Mouse (Mus musculus): ENCODE data around the gene Myl9. TPM values are rescaled to one million over a fixed set of nuclear protein-coding genes. Genes with fewer than 3 reads are reported as not detected.

The Myl9 gene
- polyA plus RNA-seq, 1 experiment from 2014 or later, result 204 TPM

DNA sequence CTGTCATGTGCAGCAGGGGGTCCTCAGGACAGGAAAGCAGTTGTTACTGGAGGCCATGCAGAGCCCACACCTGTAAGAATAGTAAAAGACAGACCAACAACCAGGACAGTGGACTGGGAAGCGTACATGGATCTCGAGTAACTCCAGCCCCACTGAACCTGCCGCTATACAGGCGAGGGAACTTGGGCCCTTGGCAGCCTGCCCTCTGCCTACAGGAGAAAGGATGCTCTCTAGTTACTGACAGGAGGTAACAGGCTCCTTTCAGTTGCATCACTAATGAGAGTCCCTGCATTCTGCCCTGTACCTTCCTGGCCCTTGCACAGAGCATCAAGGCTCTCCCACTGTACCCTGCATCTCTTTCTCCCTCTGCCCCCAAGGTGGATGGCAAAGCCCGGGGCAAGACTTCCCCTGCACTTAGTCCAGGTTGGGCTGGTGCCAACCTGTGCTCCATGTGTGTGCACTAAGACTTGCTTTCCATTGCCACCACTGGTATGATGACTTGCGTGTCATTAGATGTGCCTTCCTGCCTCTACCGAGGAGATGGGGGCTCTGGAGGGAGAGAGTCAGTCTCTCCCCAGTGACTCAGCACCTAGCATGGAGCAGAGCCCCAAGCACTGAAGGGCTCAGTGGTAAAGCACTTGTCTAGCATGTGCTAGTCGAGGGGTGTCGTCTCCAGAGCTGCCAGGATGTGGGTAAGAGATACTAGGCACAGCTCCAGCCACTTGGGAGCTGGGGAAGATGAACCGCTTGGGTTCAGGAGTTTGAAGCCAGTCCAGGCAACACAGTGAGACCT, 8.8 kb upstream of the Myl9 start:
- Histone ChIP-seq H3K4me2 (replicated peaks) (no peak overlapping the region), H3K27me3 (no peaks in the 10 kb centered on the region), H3K4me3 (no peak overlapping the region), H3K4me1 (peaks cover 22% of the 10 kb centered on the region), H3K9me3 (no peaks in the 10 kb centered on the region), H3K27ac (no peak overlapping the region; the same call in 1 of the 2 replicates), H3K36me3 (peaks cover 30% of the 10 kb centered on the region), H3K9ac (no peak overlapping the region)
- WGBS, result 76% methylated on average over 10 of the region's 10 CpGs
- ATAC-seq (ENCODE audit: low FRiP score, low read depth), result no peak

DNA sequence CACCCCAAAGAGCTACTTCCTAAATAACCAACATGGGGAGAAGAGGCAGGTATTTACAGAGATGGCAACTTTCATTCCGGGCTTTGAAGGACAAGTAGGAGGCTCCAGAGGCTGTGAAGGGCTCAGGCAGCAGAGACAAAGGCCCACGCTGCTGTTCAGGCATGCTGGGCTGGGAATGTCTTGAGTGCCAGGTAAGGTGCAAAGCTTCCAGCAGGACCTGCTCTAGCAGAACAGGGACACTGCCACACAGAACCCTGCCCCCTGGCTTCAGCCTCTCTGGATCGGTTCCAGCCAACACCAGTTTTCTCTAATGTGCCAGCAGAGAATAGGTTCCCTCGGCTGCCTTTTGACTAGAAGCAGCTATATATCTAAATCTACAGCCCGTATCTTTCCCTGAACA, 8.1 kb upstream of the Myl9 start:
- no peak overlapping the region for H3K4me2 ChIP-seq (replicated peaks)
- H3K9me3 ChIP-seq, result no peaks in the 10 kb centered on the region
- 71% methylated on average over 5 of the region's 5 CpGs for WGBS
- H3K27me3 ChIP-seq, result no peaks in the 10 kb centered on the region
- H3K4me1 ChIP-seq, result peaks cover 22% of the 10 kb centered on the region
- no peak overlapping the region for H3K9ac ChIP-seq
- no peak overlapping the region for H3K4me3 ChIP-seq
- H3K27ac ChIP-seq, result no peak overlapping the region
- ATAC-seq (ENCODE audit: low FRiP score, low read depth), result no peak
- H3K36me3 ChIP-seq, result peaks cover 24% of the 10 kb centered on the region

DNA sequence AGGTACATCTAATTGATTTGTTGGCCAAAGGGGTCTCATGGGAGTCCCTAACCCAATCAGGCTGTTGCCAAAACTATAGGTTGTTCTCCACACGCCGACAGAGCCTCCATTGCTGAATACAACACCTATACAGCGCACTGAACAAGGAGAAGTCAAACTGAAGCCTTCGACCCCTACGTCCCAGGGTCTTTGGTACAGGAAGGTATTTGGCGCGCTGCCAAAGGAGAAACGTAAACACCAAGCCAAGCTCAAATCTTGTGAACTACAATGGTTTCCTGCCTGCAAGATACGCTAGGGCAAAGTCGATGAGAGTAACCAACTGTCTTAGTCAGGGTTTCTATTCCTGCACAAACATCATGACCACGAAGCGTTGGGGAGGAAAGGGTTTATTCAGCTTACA, 5.9 kb upstream of the Myl9 start:
- no peak for ATAC-seq (ENCODE audit: low FRiP score, low read depth)
- WGBS, result 79% methylated on average over 12 of the region's 12 CpGs

DNA sequence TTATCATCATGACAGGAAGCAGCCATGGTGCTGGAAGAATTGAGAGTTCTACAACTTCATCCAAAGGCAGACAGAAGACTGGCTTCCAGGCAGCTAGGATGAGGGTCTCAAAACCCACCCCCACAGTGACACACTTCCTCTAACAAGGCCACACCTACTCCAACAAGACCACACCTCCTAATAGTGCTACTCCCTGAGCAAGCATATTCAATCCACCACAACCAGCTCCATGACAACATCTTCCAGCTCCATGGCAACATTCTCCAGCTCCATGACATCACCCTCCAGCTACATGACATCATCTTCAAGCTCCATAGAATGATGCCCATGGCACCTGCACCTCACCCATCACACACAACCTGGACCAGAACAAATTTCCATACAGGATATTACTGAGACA, 1.8 kb upstream of the Myl9 start:
- Histone ChIP-seq H3K4me3 (no peak overlapping the region), H3K4me1 (peaks cover 32% of the 10 kb centered on the region), H3K9me3 (no peaks in the 10 kb centered on the region), H3K27me3 (no peaks in the 10 kb centered on the region), H3K36me3 (no peaks in the 10 kb centered on the region), H3K27ac (no peak overlapping the region), H3K4me2 (replicated peaks) (no peak overlapping the region), H3K9ac (no peak overlapping the region)
- no peak for ATAC-seq (ENCODE audit: low FRiP score, low read depth)

More for the DNA sequence above, 5.9 kb upstream of the Myl9 start:
- H3K4me3 ChIP-seq, result no peak overlapping the region
- H3K9me3 ChIP-seq, result no peaks in the 10 kb centered on the region
- H3K36me3 ChIP-seq, result 0 out of 2 replicates have a peak, but pooled peaks cover 2% of the 10 kb centered on the region
- peaks cover 26% of the 10 kb centered on the region for H3K4me1 ChIP-seq
- H3K4me2 ChIP-seq (replicated peaks), result no peak overlapping the region
- H3K27ac ChIP-seq, result no peak overlapping the region
- H3K27me3 ChIP-seq, result no peaks in the 10 kb centered on the region
- no peak overlapping the region for H3K9ac ChIP-seq

DNA sequence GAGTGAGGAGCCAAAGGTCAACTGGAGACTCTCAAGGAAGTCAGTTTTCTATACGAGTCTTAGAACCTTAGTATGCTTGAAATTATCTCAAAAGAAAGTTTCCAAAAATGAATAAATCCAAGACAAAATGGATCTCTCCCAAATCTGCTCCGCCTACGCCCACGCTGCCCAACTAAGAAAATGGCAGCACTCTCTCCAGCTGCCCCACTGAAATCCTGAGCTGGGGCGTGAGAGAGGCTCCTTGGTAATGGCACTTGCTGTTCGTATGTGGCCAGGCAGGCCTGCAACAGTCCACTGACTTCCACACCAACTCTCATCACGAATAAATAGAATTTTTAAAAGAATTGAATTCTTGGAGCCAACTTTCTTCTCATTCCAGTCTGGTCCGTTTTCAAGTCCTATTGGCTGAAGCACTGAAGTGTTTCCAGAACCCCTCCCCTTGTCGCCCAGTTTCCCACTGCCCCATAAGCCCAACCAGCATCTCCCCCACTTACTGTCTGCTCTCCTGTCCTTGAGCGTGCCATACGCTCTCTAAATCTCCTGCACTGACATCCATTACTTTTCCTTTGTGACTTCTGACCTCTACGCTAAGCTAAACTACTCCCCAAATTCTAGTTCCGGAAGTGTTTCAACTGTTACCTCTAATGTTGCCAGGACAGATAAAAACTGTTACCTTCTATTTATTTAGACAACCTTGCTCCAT, 1.0 kb upstream of the Myl9 start:
- H3K4me1 ChIP-seq, result peaks cover 32% of the 10 kb centered on the region
- peak overlapping the region; percentile 75 for H3K4me2 ChIP-seq (replicated peaks)
- peak overlapping the region; percentile 88 for H3K27ac ChIP-seq
- WGBS, result 72% methylated on average over 13 of the region's 13 CpGs
- peak overlapping the region; percentile 72 for H3K9ac ChIP-seq
- peak overlapping the region; percentile 48 for H3K4me3 ChIP-seq
- no peaks in the 10 kb centered on the region for H3K27me3 ChIP-seq
- no peaks in the 10 kb centered on the region for H3K36me3 ChIP-seq
- no peak for ATAC-seq (ENCODE audit: low FRiP score, low read depth)
- H3K9me3 ChIP-seq, result no peaks in the 10 kb centered on the region

DNA sequence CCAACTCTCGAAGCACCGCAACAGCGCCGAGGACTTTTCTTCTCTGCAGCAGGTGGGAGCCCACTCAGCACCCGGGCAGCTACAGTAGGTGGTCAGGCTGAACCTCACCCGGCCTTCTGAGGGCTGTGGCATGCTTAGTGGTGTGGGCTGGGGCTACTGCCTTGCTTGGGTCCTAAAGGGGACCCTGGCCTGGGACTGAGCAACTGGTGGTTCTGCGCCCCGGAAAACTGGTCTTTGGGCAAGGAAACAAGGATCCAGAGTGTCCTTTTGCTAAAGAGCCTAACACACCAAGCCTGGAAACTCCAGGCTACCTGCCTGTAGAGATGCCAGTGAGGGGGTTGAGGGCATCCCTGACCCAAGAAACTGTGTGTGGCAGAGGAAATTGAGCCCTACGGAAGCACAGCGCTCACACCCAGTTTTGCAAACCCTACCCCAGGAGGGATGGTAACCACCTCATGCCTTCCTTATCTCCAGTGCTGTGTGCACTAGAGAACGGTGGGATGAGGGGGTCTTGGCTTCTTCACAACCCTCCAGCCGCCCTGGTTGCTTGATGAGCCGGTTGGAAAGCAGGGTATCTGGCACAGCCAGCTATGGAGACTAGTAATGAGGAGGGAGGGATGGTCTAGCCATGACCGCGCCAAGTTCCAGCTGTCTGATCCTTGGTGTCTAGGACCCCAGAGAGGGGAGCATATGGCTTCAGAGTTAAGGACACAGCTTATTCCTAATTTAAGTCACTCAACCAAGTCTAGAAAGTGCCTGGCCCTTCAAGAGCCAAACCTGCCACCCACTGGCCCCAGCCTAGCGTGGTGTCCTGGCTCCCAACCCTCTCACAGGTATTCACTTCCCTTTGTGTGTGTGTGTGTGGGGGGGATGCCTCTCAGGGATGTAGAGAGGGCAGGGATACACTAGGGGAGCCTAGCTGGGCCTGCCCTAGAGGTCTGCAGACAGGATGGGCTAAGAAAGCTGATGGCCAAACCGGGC, 525 bp downstream of the Myl9 start:
- Histone ChIP-seq H3K36me3 (no peaks in the 10 kb centered on the region), H3K27ac (peak overlapping the region; percentile 88; the same call in 1 of the 2 replicates), H3K9me3 (no peaks in the 10 kb centered on the region), H3K4me2 (replicated peaks) (peak overlapping the region; percentile 75), H3K4me1 (peaks cover 39% of the 10 kb centered on the region), H3K4me3 (peak overlapping the region; percentile 48), H3K27me3 (no peaks in the 10 kb centered on the region), H3K9ac (peak overlapping the region; percentile 72)
- 36% methylated on average over 17 of the region's 17 CpGs for WGBS
- 0 out of 2 replicates have a peak, but pooled peaks have one; percentile 1 for ATAC-seq (ENCODE audit: low FRiP score, low read depth)

DNA sequence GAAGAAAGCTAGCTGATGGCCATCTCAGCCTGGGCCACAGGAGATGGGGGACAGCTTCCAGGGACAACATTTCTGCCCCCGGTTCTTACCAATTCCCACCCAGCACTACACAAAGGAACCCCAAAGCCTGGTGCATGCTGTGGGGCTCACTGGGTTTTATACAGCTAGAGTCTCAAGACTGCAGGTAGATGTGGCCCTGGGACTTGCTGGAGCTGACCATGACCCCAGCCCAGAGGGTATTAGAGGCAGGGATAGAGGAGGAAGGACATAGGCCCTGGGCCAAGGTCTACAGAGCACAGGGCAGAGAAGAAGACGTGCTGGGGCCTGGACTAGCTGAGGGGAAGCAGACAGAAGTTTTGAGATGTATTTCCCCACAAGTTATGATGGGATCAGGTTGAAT, 1.7 kb downstream of the Myl9 start:
- peak overlapping the region; percentile 21; the same call in 1 of the 2 replicates for H3K4me2 ChIP-seq (replicated peaks)

DNA sequence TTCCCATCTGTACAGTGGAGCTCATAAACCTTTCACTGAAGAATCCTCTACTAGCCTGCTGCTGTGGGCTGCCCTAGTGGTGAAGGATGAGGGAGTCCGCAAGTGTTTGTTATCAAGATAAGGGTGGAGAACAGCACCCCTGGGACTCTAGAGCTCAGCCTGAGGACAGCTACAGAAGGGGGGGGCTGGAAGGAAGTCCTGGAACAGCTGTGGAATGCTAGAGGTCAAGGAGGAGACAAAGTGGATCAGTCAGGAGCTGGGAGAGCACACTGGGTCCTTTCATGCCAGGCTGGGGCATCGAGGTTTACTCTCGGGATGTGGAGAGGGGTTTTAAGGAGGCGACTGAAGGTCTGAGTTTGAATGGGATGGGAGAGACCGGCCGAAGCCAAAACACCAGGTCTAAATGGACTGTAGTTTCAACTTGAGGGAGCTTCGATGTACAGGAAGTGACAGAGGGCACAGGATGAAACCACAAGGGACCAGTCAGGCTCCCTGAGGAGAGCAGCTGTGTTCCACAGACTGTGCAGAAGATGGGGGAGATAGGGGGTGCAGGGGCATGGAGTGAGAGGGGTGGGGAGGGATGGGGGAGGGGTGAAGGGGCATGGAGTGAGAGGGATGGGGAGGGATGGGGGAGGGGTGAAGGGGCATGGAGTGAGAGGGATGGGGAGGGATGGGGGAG, 2.2 kb downstream of the Myl9 start:
- H3K36me3 ChIP-seq, result peaks cover 4% of the 10 kb centered on the region
- ATAC-seq (ENCODE audit: low FRiP score, low read depth), result no peak
- no peak overlapping the region for H3K9ac ChIP-seq
- H3K4me3 ChIP-seq, result no peak overlapping the region
- 70% methylated on average over 7 of the region's 7 CpGs for WGBS
- H3K4me1 ChIP-seq, result peaks cover 39% of the 10 kb centered on the region
- H3K4me2 ChIP-seq (replicated peaks), result peak overlapping the region; percentile 21; the same call in 1 of the 2 replicates
- no peaks in the 10 kb centered on the region for H3K27me3 ChIP-seq
- H3K27ac ChIP-seq, result no peak overlapping the region
- H3K9me3 ChIP-seq, result no peaks in the 10 kb centered on the region

More for the DNA sequence above, 1.7 kb downstream of the Myl9 start:
- Histone ChIP-seq H3K36me3 (peaks cover 4% of the 10 kb centered on the region), H3K27me3 (no peaks in the 10 kb centered on the region), H3K27ac (no peak overlapping the region), H3K4me1 (peaks cover 39% of the 10 kb centered on the region), H3K4me3 (no peak overlapping the region), H3K9me3 (no peaks in the 10 kb centered on the region), H3K9ac (no peak overlapping the region)
- ATAC-seq (ENCODE audit: low FRiP score, low read depth), result no peak
- 90% methylated on average over 2 of the region's 2 CpGs for WGBS

DNA sequence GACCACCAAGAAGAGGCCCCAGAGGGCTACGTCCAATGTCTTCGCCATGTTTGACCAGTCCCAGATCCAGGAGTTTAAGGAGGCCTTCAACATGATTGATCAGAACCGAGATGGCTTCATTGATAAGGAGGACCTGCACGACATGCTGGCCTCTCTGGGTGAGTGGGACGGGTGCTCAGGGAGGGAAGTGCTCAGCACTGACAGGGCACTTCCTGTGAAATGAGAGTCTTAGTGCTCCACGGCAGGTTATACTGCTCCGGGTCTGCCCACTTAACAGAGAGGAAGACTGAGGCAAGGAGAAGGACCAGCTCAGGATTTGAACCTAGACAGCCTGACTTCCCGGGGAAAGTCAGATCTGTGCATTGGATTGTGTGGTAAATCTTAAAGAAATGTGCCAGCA, 3.4 kb downstream of the Myl9 start:
- ATAC-seq (ENCODE audit: low FRiP score, low read depth), result no peak
- Histone ChIP-seq H3K9me3 (no peaks in the 10 kb centered on the region), H3K4me3 (no peak overlapping the region), H3K36me3 (peaks cover 4% of the 10 kb centered on the region), H3K4me2 (replicated peaks) (no peak overlapping the region), H3K9ac (no peak overlapping the region), H3K27ac (no peak overlapping the region), H3K27me3 (no peaks in the 10 kb centered on the region), H3K4me1 (peaks cover 39% of the 10 kb centered on the region)
- WGBS, result 80% methylated on average over 8 of the region's 8 CpGs

DNA sequence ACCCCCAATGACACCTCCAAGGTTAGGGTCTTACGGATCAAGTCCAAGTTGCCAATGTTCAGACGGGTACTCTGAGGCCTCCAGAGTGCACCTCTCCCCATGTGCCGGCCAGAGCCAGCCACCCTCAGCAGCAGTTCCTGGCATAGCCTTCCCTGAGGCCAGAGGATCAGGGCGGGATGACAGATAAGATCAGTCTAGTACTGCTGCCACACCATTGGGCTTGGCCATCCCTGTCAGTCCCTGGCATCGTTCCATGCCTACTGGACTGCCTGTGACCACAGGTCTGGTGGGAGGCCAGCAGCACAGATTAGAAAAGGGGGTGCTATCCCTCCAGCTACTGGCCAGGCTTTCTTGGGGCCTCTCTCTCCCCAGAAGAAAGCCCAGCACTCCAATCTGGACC, 3.8 kb downstream of the Myl9 start:
- no peak overlapping the region for H3K4me3 ChIP-seq
- peaks cover 4% of the 10 kb centered on the region for H3K36me3 ChIP-seq
- ATAC-seq (ENCODE audit: low FRiP score, low read depth), result no peak
- no peaks in the 10 kb centered on the region for H3K27me3 ChIP-seq
- no peak overlapping the region for H3K4me2 ChIP-seq (replicated peaks)
- 81% methylated on average over 5 of the region's 5 CpGs for WGBS
- 0 out of 2 replicates have a peak overlapping the region, but pooled peaks have one; percentile 31 for H3K9ac ChIP-seq
- no peak overlapping the region for H3K27ac ChIP-seq
- H3K9me3 ChIP-seq, result no peaks in the 10 kb centered on the region
- H3K4me1 ChIP-seq, result peaks cover 38% of the 10 kb centered on the region

DNA sequence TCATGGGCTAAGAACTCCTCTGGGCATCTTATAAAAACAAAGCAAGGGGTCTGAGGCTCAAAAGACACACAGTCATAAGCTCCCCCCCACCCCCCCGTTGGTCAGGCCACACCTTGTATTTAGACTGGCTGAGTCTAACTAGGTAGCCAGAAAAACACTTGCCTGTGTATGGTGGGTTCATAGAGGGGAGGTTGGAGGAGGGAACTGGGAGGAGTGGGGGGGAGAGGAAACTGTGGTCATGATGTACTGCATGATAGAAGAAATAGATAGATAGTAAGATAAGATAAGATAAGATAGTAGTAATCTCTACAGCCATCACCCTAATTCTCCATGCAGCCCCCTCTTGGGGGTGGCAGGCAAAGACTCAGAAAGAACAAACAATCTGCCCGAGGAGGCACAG, 4.3 kb downstream of the Myl9 start:
- Histone ChIP-seq H3K36me3 (peaks cover 4% of the 10 kb centered on the region), H3K9me3 (no peaks in the 10 kb centered on the region), H3K4me2 (replicated peaks) (no peak overlapping the region), H3K4me3 (no peak overlapping the region), H3K27ac (no peak overlapping the region), H3K27me3 (no peaks in the 10 kb centered on the region), H3K9ac (no peak overlapping the region), H3K4me1 (peaks cover 34% of the 10 kb centered on the region)
- 51% methylated on average over 2 of the region's 2 CpGs for WGBS
- no peak for ATAC-seq (ENCODE audit: low FRiP score, low read depth)

All from limb, embryonic 13.5 days (tissue).